Mouse (Mus musculus) embryonic facial prominence, embryonic 12.5 days (tissue): ENCODE results near the gene Mst1. TPM values are rescaled to one million over a fixed set of nuclear protein-coding genes. Genes with fewer than 3 reads are reported as not detected.

Source experiments
- ATAC-seq: fragments of 200-750 bp; cut with Nextera tagmentation; 2 replicates; pipeline ENCODE4 v1.8.0; 2017; ENCODE audit not compliant: insufficient number of reproducible peaks, insufficient read depth, low FRiP score, low TSS enrichment
- H3K27ac ChIP-seq: fragments of 300-500 bp; sonication (generic); 2 replicates; pipeline ENCODE4 v1.5.1; 2016; ENCODE audit warnings: mild to moderate bottlenecking
- H3K27me3 ChIP-seq: fragments of 300-500 bp; sonication (generic); 2 replicates; pipeline ENCODE4 v1.6.1; 2016; ENCODE audit warnings: mild to moderate bottlenecking, moderate library complexity
- H3K36me3 ChIP-seq: fragments of 300-500 bp; sonication (generic); 2 replicates; pipeline ENCODE4 v1.6.1; 2016; ENCODE audit warnings: mild to moderate bottlenecking
- H3K4me1 ChIP-seq: fragments of 300-500 bp; sonication (generic); 2 replicates; pipeline ENCODE4 v1.6.1; 2016
- H3K4me2 ChIP-seq: fragments of 300-500 bp; sonication (generic); replicated peaks from 2 replicates; pipeline ENCODE4 v1.6.1; 2016; ENCODE audit warnings: mild to moderate bottlenecking, moderate library complexity
- H3K4me3 ChIP-seq: fragments of 300-500 bp; sonication (generic); 2 replicates; pipeline ENCODE4 v1.5.1; 2016; ENCODE audit warnings: mild to moderate bottlenecking
- H3K9ac ChIP-seq: fragments of 300-500 bp; sonication (generic); 2 replicates; pipeline ENCODE4 v1.6.1; 2016; ENCODE audit warnings: mild to moderate bottlenecking, moderate library complexity
- H3K9me3 ChIP-seq: fragments of 300-500 bp; sonication (generic); 2 replicates; pipeline ENCODE4 v1.6.1; 2016; ENCODE audit warnings: mild to moderate bottlenecking, moderate library complexity
- WGBS: fragments of 180-500 bp; shearing (Covaris S2); methylation state at CpG from one replicate; pipeline ENCODE4 v1.1.7; 2016; 5-methylcytosine and 5-hydroxymethylcytosine counted together
- polyA plus RNA-seq: library from polyadenylated mRNA; unstranded; fragments of >200 nt; fragmentation: Nextera tagmentation; extraction: Ambion mirVana; gene quantifications from 2 replicates; pipeline ENCODE4 v1.2.1, GENCODE M21; 2016

Mst1 gene
- polyA plus RNA-seq, 1 experiment from 2014 or later = 0.29 TPM

DNA sequence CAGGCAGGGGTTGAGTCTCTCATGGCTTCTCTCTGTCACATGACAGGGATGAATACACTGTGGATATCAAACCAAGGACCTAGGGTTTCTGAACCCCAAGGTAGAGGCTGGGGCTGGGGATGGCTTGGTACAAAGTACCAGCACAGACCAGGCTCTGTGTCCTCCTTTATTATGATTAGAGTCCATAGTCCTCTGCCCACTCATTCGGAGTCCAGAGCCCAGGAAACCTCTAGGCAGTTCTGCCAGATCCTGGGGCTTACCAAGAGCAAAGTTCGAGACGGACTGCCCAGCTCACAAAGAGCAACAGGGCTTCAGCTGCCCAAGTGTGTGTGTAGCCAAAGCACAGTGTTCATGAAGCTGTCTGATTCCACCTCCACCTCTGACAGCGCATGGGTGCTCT is 5.0 kb downstream of the Mst1 start:
- Histone ChIP-seq H3K9me3 (no peaks in the 10 kb centered on the region), H3K4me1 (no peaks in the 10 kb centered on the region; the same call in 1 of the 2 replicates), H3K9ac (no peak overlapping the region; the same call in 1 of the 2 replicates), H3K4me3 (no peak overlapping the region), H3K27me3 (peaks cover 40% of the 10 kb centered on the region), H3K4me2 (no peak overlapping the region), H3K27ac (no peak overlapping the region), H3K36me3 (peaks cover 63% of the 10 kb centered on the region)
- no peak for ATAC-seq
- 94% methylated on average over 4 of the region's 4 CpGs for WGBS

DNA sequence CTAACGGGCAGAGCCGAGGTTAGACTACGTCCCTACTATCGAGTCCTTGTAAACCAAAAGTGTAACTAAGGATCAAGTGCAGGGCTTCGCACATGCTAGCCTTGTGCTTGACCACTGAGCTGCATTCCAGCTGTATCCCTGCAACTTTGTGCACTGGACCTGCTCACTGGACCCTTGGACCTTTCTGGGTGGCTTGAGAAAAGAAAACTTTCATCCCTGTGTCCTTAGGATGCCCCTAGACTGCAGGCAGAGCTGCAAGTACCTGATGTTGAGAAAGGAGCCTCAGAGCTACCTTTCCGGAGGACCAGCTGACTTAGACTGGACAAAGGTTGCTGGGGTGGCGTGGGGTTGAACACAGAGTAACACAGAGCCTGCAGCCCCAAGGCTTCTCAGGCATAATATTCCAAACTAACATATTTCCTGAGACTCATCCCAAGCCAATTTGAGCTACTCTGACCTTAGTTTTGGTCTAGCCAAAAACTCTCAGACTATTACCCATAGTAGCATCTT is 10.4 kb downstream of the Mst1 start:
- peaks cover 70% of the 10 kb centered on the region for H3K36me3 ChIP-seq
- no peaks in the 10 kb centered on the region for H3K9me3 ChIP-seq
- H3K4me3 ChIP-seq = no peak overlapping the region
- H3K27ac ChIP-seq = no peak overlapping the region
- peaks cover 12% of the 10 kb centered on the region; the same call in 1 of the 2 replicates for H3K4me1 ChIP-seq
- WGBS = 95% methylated on average over 7 of the region's 7 CpGs
- ATAC-seq = no peak
- no peak overlapping the region for H3K9ac ChIP-seq
- no peaks in the 10 kb centered on the region for H3K27me3 ChIP-seq
- no peak overlapping the region for H3K4me2 ChIP-seq

DNA sequence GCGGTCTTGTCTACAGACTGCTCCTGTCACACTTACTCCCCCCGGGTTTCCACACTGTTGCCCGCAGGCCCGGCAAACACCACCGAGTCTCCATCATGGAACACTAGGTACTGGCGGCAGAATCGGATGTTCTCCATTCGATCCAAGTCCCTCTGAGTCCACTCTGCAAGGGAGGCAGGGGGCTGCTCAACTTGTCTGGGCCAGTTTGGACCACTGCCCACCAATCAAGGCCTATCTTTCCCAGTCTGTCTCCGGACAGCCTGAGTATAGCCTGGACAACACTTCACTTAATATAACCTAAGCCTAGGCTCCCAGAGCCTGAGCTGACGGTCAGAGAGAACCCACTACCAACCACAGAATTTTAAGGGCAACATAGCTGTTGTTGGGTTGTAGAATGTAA is 13.3 kb downstream of the Mst1 start:
- H3K36me3 ChIP-seq = peaks cover 41% of the 10 kb centered on the region
- H3K27me3 ChIP-seq = no peaks in the 10 kb centered on the region
- H3K4me3 ChIP-seq = peak overlapping the region; percentile 71
- peaks cover 12% of the 10 kb centered on the region; the same call in 1 of the 2 replicates for H3K4me1 ChIP-seq
- no peak overlapping the region for H3K27ac ChIP-seq
- 70% methylated on average over 10 of the region's 10 CpGs for WGBS
- peak overlapping the region; percentile 96 for H3K4me2 ChIP-seq
- no peak for ATAC-seq
- peak overlapping the region; percentile 64; the same call in 1 of the 2 replicates for H3K9ac ChIP-seq
- no peaks in the 10 kb centered on the region for H3K9me3 ChIP-seq

DNA sequence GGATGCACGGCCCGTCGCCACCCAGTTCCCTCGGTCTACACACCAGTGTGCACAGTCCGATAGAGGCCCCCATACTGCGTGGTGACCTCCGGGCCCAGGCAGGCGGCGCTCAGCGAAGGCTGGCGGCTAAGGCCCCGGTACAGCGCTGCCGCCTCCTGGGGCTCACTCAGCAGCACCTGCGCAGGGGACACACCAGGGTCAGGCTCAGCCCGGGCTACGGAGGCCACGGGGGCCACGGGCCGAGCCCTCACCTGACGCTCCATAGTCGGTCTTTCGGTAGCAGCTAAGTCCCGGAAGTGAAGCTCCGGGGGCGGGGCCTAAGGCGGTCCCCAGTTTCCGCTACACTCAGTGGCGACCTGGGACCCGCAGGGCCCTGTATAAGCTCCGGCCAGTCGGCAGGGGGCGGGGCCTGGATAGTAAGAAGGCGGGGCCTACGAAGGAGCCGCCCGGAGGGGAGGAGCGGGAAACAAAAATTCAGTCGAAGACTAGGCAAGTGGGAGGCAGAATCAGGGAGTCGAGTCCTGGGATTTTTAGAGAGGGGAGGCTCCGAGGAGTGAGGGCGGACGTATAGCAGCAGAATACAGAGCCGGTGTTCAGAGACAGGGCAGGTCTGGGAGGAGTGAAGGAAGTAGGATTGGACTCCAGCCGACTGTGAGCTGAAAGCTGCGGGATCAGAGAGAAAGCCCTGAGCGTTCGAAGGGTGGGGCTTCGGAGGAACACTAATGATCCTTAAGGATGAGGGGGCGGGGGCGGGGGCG is 14.1 kb downstream of the Mst1 start, which contains the start of gene Apeh:
TSS of gene Apeh (minus strand) at position 423 of the 758 bp plus-strand sequence.
- Histone ChIP-seq H3K27me3 (no peaks in the 10 kb centered on the region), H3K9me3 (no peaks in the 10 kb centered on the region), H3K36me3 (peaks cover 33% of the 10 kb centered on the region), H3K27ac (peak within 1 kb of the TSS; percentile 86), H3K9ac (peak within 1 kb of the TSS; percentile 64), H3K4me2 (peak within 1 kb of the TSS; percentile 96), H3K4me1 (peaks cover 12% of the 10 kb centered on the region; the same call in 1 of the 2 replicates), H3K4me3 (peak within 1 kb of the TSS; percentile 71)
- WGBS = 1% methylated on average over 52 of the region's 52 CpGs
- ATAC-seq = peak; percentile 94

DNA sequence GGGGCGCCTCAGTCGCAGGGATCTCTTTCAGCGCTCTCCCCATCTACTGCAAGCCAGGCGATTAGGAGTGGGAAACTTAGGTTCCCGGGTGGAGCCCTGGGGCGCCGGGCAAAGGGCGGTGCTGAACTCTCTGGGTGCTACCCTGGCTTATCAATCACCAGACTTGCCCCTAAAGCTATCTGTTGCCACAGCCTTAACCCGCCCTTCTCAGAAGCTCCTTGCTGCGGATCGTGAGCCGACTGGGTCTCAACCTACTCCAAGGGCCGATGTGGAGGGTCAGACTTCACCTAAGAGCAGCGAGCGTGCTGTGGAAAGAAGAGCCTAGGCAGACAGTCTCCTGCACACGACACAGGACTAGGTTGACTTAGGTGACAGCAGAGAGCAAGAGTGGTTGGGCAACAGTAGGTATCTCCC is 14.8 kb downstream of the Mst1 start:
- Histone ChIP-seq H3K4me2 (peak overlapping the region; percentile 96), H3K9ac (peak overlapping the region; percentile 64), H3K27ac (peak overlapping the region; percentile 86), H3K4me3 (peak overlapping the region; percentile 71), H3K27me3 (no peaks in the 10 kb centered on the region), H3K36me3 (peaks cover 27% of the 10 kb centered on the region), H3K4me1 (peaks cover 12% of the 10 kb centered on the region; the same call in 1 of the 2 replicates), H3K9me3 (no peaks in the 10 kb centered on the region)
- ATAC-seq = 0 out of 2 replicates have a peak, but pooled peaks have one; percentile 12
- WGBS = under 1% methylated on average over 16 of the region's 16 CpGs

DNA sequence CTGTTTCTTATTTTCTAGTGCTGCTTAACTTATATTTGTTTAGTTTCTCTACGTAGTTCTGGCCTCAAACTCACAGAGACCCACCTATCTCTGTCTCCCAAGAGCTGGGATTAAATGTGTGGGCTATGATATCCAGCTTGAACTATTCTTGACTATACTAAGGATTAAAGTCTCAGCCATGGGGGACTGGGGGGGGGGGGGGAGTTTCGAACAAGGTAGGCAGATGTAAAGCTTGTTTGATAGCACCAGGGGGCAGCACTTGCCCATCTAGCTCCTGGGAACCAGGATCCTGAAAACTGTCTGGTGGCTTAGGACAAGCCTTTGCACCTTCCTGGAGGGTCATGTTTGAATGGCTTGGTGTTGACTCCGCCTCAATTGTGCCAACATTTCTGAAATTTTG is 15.3 kb downstream of the Mst1 start:
- Histone ChIP-seq H3K9ac (no peak overlapping the region), H3K27ac (no peak overlapping the region; the same call in 1 of the 2 replicates)
- no peak for ATAC-seq

DNA sequence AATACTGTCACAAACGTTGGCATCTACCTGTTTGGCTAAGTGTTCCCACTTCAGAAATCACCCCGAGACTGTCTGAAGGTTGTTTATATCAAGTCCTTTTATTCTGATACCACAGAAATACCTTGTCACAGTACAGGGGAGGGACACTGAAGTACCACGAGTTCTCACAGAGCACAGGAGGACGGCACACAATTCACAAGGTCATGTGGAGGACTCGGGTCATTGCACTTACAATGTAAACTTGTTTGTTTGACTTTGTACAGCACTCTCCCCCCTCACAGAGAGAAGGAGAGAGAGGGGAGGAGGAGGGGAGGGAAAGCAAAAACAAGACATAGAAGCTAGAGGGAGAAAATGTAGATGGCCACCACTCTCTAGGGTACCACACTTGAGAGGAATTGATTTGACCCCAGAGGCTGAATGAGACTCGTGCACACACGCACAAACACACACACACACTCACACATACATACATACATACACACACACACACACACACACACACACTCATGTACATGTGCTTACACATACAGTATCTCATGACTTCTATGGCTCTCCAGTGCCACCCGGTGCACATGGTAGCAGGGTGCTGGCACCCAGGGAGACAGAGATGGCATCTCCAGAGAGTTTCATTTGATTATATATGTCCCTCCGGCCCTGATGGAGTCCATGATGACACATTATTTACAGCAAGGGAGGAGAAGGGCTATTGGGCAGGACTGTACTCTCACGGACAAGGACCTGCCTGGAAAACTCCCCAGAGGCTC is 15.9 kb downstream of the Mst1 start:
- no peak overlapping the region for H3K4me3 ChIP-seq
- no peaks in the 10 kb centered on the region for H3K9me3 ChIP-seq
- H3K4me2 ChIP-seq = peak overlapping the region; percentile 96; the same call in 1 of the 2 replicates
- no peak for ATAC-seq
- peaks cover 12% of the 10 kb centered on the region; the same call in 1 of the 2 replicates for H3K4me1 ChIP-seq
- WGBS = 62% methylated on average over 10 of the region's 10 CpGs
- no peak overlapping the region for H3K27ac ChIP-seq
- H3K36me3 ChIP-seq = peaks cover 15% of the 10 kb centered on the region
- H3K27me3 ChIP-seq = no peaks in the 10 kb centered on the region
- H3K9ac ChIP-seq = no peak overlapping the region

More for the DNA sequence above, 15.3 kb downstream of the Mst1 start:
- Histone ChIP-seq H3K27me3 (no peaks in the 10 kb centered on the region), H3K4me2 (peak overlapping the region; percentile 96), H3K4me1 (peaks cover 12% of the 10 kb centered on the region; the same call in 1 of the 2 replicates), H3K4me3 (peak overlapping the region; percentile 71), H3K9me3 (no peaks in the 10 kb centered on the region), H3K36me3 (peaks cover 22% of the 10 kb centered on the region)
- 13% methylated on average over 3 of the region's 3 CpGs for WGBS

DNA sequence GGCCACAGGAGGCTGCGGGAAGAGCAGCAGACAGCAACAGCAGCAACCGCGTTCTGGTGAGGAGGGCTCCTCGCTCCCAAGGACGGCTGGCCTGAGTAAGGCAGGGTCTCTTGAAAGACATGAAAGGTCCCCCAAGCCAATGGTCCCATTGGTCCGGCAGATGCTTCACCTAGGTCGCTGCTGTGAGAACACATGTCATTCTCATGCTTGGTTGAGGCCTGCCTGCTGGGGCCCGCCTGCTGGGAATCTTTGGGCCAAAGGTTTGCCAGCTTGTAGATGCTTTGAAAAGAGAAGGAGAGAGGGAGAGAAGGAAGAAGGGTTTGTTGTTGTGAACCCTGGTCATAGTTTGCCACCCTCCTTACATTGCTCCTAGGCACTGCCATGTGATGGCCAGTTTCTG is 19.4 kb downstream of the Mst1 start:
- 87% methylated on average over 8 of the region's 8 CpGs for WGBS
- Histone ChIP-seq H3K9me3 (no peaks in the 10 kb centered on the region), H3K27ac (no peak overlapping the region), H3K4me2 (no peak overlapping the region), H3K36me3 (no peaks in the 10 kb centered on the region), H3K4me1 (peaks cover 9% of the 10 kb centered on the region), H3K9ac (no peak overlapping the region), H3K4me3 (no peak overlapping the region), H3K27me3 (no peaks in the 10 kb centered on the region)
- no peak for ATAC-seq

DNA sequence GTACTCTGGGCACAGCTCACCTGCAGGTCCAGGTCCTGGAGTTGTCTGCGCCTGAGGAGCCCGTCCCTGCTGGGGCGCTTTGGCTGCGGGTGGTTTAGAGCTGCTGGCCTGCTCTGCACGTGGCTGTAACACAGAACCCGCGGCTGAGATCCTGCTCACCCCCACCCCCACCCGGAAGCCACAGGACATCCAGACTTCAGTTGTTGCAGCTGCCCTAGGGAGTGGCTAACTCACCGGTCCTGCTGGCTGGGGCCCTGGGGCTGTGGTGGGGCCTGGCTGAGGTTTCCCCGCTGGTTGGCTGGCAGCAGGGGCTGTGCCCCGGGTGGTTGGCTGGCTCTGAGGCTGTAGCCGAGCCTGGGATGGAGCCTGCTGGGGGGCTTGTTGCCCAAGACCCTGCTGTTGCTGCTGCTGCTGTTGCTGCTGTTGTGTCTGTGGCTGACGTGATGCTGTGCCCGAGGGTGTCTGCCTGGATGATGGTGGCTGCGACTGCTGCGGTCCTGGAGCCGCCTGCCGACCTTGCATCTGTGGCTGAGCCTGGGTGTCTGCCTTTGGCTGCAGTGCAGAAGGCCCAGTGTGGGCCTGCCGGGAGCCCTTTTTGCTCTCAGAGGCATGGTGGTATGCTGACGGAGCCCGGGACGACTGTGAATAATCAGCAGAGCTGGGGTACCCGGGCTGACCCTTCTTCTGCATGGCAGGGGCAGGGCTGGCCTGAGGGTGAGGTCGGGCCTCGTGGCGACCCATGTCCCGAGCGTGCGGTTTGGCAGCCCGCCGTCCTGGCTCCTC is 24.7 kb downstream of the Mst1 start:
- ATAC-seq = peak; percentile 41

DNA sequence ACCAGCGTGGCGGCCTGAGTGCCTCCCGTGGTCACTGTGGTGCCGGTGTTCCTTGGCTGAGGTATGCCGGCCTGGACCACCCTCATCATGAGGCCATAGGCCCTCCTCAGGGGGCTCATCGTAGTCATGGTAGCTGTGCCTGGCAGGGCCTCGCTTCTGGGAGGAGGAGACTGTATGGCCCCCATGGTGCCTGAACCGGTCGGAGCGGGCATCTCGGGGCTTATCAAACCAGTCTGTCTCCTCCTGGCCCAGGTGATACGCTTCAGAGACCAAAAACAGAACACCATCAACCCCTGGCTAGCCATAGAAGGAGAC is 25.3 kb downstream of the Mst1 start:
- ATAC-seq = no peak
- 0 out of 2 replicates have a peak overlapping the region, but pooled peaks have one; percentile 46 for H3K9ac ChIP-seq
- H3K4me2 ChIP-seq = peak overlapping the region; percentile 30; the same call in 1 of the 2 replicates
- peaks cover 24% of the 10 kb centered on the region for H3K4me1 ChIP-seq
- WGBS = 74% methylated on average over 12 of the region's 12 CpGs
- no peak overlapping the region for H3K4me3 ChIP-seq
- peak overlapping the region; percentile 43; the same call in 1 of the 2 replicates for H3K27ac ChIP-seq
- peaks cover 13% of the 10 kb centered on the region; the same call in 1 of the 2 replicates for H3K27me3 ChIP-seq
- no peaks in the 10 kb centered on the region for H3K36me3 ChIP-seq
- no peaks in the 10 kb centered on the region for H3K9me3 ChIP-seq

More for the DNA sequence above, 24.7 kb downstream of the Mst1 start:
- Histone ChIP-seq H3K9me3 (no peaks in the 10 kb centered on the region), H3K4me3 (0 out of 2 replicates have a peak overlapping the region, but pooled peaks have one; percentile 7), H3K9ac (peak overlapping the region; percentile 46), H3K27me3 (peaks cover 9% of the 10 kb centered on the region; the same call in 1 of the 2 replicates), H3K27ac (peak overlapping the region; percentile 43), H3K36me3 (no peaks in the 10 kb centered on the region), H3K4me2 (peak overlapping the region; percentile 30), H3K4me1 (peaks cover 21% of the 10 kb centered on the region)
- 25% methylated on average over 31 of the region's 31 CpGs for WGBS

DNA sequence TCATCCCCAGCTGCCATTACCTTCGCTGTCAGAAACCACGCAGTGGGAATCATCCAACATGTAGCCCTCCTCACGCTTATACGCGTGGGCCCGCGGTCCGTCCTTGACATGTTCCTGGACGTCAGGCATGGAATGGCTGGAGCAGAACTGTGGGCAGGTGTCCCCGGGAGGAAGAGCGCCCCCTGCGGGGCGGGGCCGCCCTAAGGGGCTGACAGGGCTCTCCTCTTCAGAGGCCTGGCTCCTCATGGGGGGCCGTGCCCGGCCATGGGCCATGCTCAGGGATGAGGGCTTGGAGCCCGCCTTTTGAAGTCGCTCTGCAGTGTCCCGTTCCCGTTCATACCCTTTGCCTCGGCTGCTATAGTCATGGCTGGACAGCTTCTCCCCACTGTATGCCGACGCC is 25.9 kb downstream of the Mst1 start:
- WGBS = 86% methylated on average over 23 of the region's 23 CpGs

More for the DNA sequence above, 25.9 kb downstream of the Mst1 start:
- Histone ChIP-seq H3K27ac (no peak overlapping the region), H3K36me3 (no peaks in the 10 kb centered on the region), H3K4me3 (no peak overlapping the region), H3K4me1 (peaks cover 30% of the 10 kb centered on the region), H3K4me2 (no peak overlapping the region), H3K9ac (no peak overlapping the region), H3K27me3 (peaks cover 17% of the 10 kb centered on the region), H3K9me3 (no peaks in the 10 kb centered on the region)
- ATAC-seq = no peak
